Mouse (Mus musculus) c-Kit-negative CD71-positive TER-119-positive erythroid progenitor cells, embryonic 14.5 days (primary cell): Measurements from ENCODE around the gene Krtap8-1.

Source experiments
- DNase-seq: peaks from one replicate; pipeline ENCODE4 v3.0.0-alpha.2; 2013; ENCODE audit warnings: low read depth, low spot score

The Krtap8-1 gene

GRCm38 (mm10) chr16:89487852-89488251 lies at the start of gene Krtap8-1:
TSS of gene Krtap8-1 (minus strand) at chr16:89487952.
- DNase-seq, result no peak

- DNase-seq, result no peak
Observed at GRCm38 (mm10) chr16:89537349-89537748, 49.6 kb upstream of the Krtap8-1 start.

- no peak for DNase-seq
Observed at GRCm38 (mm10) chr16:89530547-89530946, 42.8 kb upstream of the Krtap8-1 start.

GRCm38 (mm10) chr16:89529846-89530245 lies 42.1 kb upstream of the Krtap8-1 start:
- DNase-seq, result no peak

- no peak for DNase-seq
Observed at GRCm38 (mm10) chr16:89528380-89528779, 40.6 kb upstream of the Krtap8-1 start.

GRCm38 (mm10) chr16:89520996-89521395 lies 33.2 kb upstream of the Krtap8-1 start:
- no peak for DNase-seq

- DNase-seq, result no peak
Observed at GRCm38 (mm10) chr16:89520555-89520954, 32.8 kb upstream of the Krtap8-1 start.

GRCm38 (mm10) chr16:89520091-89520490 lies 32.3 kb upstream of the Krtap8-1 start:
- DNase-seq, result no peak

GRCm38 (mm10) chr16:89517635-89518034 lies 29.9 kb upstream of the Krtap8-1 start:
- no peak for DNase-seq

GRCm38 (mm10) chr16:89513431-89513830 lies 25.7 kb upstream of the Krtap8-1 start:
- DNase-seq, result no peak

- no peak for DNase-seq
Observed at GRCm38 (mm10) chr16:89508223-89508622, 20.5 kb upstream of the Krtap8-1 start, which contains the start of gene Krtap7-1. TSS of gene Krtap7-1 (minus strand) at chr16:89508323.

GRCm38 (mm10) chr16:89503571-89503970 lies 15.8 kb upstream of the Krtap8-1 start:
- DNase-seq, result no peak

GRCm38 (mm10) chr16:89501870-89502269 lies 14.1 kb upstream of the Krtap8-1 start:
- no peak for DNase-seq

GRCm38 (mm10) chr16:89497002-89497401 lies 9.2 kb upstream of the Krtap8-1 start:
- no peak for DNase-seq

- no peak for DNase-seq
Observed at GRCm38 (mm10) chr16:89495394-89496153, 7.8 kb upstream of the Krtap8-1 start.

- no peak for DNase-seq
Observed at GRCm38 (mm10) chr16:89477679-89478314, 10.0 kb downstream of the Krtap8-1 start.

- no peak for DNase-seq
Observed at GRCm38 (mm10) chr16:89461189-89461588, 26.6 kb downstream of the Krtap8-1 start.
